Mouse (Mus musculus) liver, embryonic 15.5 days (tissue): ENCODE measurements around the gene Nxt1. TPM values are rescaled to one million over a fixed set of nuclear protein-coding genes. Genes with fewer than 3 reads are reported as not detected.
A peak's percentile ranks its signal among the peaks of the same experiment; 100 is the strongest.

Experiments
- ATAC-seq: fragments of 200-750 bp; cut with Nextera tagmentation; 2 replicates; pipeline ENCODE4 v1.8.0; 2017; ENCODE audit warnings: moderate number of reproducible peaks, mild to moderate bottlenecking, moderate library complexity; ENCODE audit not compliant: insufficient read depth
- H3K27ac ChIP-seq: fragments of 300-500 bp; sonication (generic); replicated peaks from 2 replicates; pipeline ENCODE4 v1.5.1; 2015; ENCODE audit warnings: mild to moderate bottlenecking, inconsistent platforms
- H3K27me3 ChIP-seq: fragments of 300-500 bp; sonication (generic); 2 replicates; pipeline ENCODE4 v1.6.1; 2015; ENCODE audit warnings: mild to moderate bottlenecking, inconsistent platforms
- H3K36me3 ChIP-seq: fragments of 300-500 bp; sonication (generic); replicated peaks from 2 replicates; pipeline ENCODE4 v1.6.1; 2015; ENCODE audit warnings: moderate library complexity, mild to moderate bottlenecking, inconsistent platforms
- H3K4me1 ChIP-seq: fragments of 300-500 bp; sonication (generic); replicated peaks from 2 replicates; pipeline ENCODE4 v1.6.1; 2015; ENCODE audit warnings: inconsistent platforms
- H3K4me2 ChIP-seq: fragments of 300-500 bp; sonication (generic); 2 replicates; pipeline ENCODE4 v1.6.1; 2015; ENCODE audit warnings: moderate library complexity, mild to moderate bottlenecking, inconsistent platforms
- H3K4me3 ChIP-seq: fragments of 300-500 bp; sonication (generic); replicated peaks from 2 replicates; pipeline ENCODE4 v1.5.1; 2015; ENCODE audit warnings: mild to moderate bottlenecking, inconsistent platforms
- H3K9ac ChIP-seq: fragments of 300-500 bp; sonication (generic); 2 replicates; pipeline ENCODE4 v1.6.1; 2015; ENCODE audit warnings: moderate library complexity, mild to moderate bottlenecking, inconsistent platforms
- H3K9me3 ChIP-seq: fragments of 300-500 bp; sonication (generic); replicated peaks from 2 replicates; pipeline ENCODE4 v1.6.1; 2016; ENCODE audit warnings: inconsistent platforms
- WGBS: fragments of 180-500 bp; shearing (Covaris S2); methylation state at CpG from one replicate; pipeline ENCODE4 v1.1.7; 2015; ENCODE audit warnings: mixed read lengths; ENCODE audit not compliant: insufficient replicate concordance; 5-methylcytosine and 5-hydroxymethylcytosine counted together
- polyA plus RNA-seq: library from polyadenylated mRNA; unstranded; fragments of >200 nt; fragmentation: Nextera tagmentation; extraction: Ambion mirVana; gene quantifications from 2 replicates; pipeline ENCODE4 v1.2.1, GENCODE M21; 2015

The Nxt1 gene
- polyA plus RNA-seq, 1 experiment from 2014 or later = 51.8 TPM

- no peak overlapping the region for H3K27ac ChIP-seq
- no peaks in the 10 kb centered on the region for H3K4me1 ChIP-seq
- no peaks in the 10 kb centered on the region for H3K9me3 ChIP-seq
- H3K4me2 ChIP-seq = no peak overlapping the region
- no peak overlapping the region for H3K9ac ChIP-seq
- 0% methylated on average over 3 of the region's 3 CpGs for WGBS
- H3K36me3 ChIP-seq = no peaks in the 10 kb centered on the region
- H3K4me3 ChIP-seq = no peak overlapping the region
- no peak for ATAC-seq
- no peaks in the 10 kb centered on the region for H3K27me3 ChIP-seq
Measured at GRCm38 (mm10) chr2:148654961-148655360, 17.4 kb upstream of the Nxt1 start.

DNA sequence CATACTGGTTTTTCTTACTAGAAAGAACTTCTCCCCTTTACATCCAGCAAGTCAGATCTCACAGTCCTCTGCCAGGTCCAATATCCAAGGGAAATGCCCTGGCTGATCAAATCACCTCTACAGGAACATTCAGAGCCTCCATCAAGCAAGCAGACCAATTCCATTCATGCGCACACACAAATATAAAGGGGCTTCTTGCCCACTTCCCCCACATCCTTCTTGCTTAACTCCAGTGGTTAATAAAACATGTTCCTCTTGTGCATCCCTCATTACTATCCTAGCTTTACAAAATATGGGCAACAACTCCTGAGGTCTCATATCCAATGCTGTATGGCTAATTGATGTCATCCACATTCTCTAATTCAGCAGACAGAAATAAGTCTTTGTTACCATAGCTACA lies 8.9 kb upstream of the Nxt1 start:
- Histone ChIP-seq H3K27ac (no peak overlapping the region), H3K9ac (no peak overlapping the region), H3K4me2 (no peak overlapping the region), H3K36me3 (no peaks in the 10 kb centered on the region), H3K4me3 (no peak overlapping the region), H3K4me1 (no peaks in the 10 kb centered on the region), H3K9me3 (no peaks in the 10 kb centered on the region), H3K27me3 (peaks cover 13% of the 10 kb centered on the region)
- 54% methylated on average over 1 of the region's 1 CpGs for WGBS
- ATAC-seq = no peak

- H3K4me1 ChIP-seq = peaks cover 74% of the 10 kb centered on the region
- peak overlapping the region; percentile 52; the same call in 1 of the 2 replicates for H3K27ac ChIP-seq
- no peaks in the 10 kb centered on the region for H3K27me3 ChIP-seq
- peak overlapping the region; percentile 42 for H3K4me2 ChIP-seq
- peaks cover 42% of the 10 kb centered on the region for H3K36me3 ChIP-seq
- no peaks in the 10 kb centered on the region for H3K9me3 ChIP-seq
- WGBS = 59% methylated on average over 26 of the region's 26 CpGs
- H3K9ac ChIP-seq = no peak overlapping the region
- peak overlapping the region; percentile 38 for H3K4me3 ChIP-seq
- ATAC-seq = no peak
Measured at GRCm38 (mm10) chr2:148677801-148678200, 5.4 kb downstream of the Nxt1 start.

GRCm38 (mm10) chr2:148679346-148679745 lies 6.9 kb downstream of the Nxt1 start:
- Histone ChIP-seq H3K27me3 (no peaks in the 10 kb centered on the region), H3K4me2 (peak overlapping the region; percentile 91), H3K27ac (peak overlapping the region; percentile 86), H3K9me3 (no peaks in the 10 kb centered on the region), H3K36me3 (peaks cover 46% of the 10 kb centered on the region), H3K4me3 (no peak overlapping the region), H3K4me1 (peaks cover 72% of the 10 kb centered on the region), H3K9ac (no peak overlapping the region)
- 43% methylated on average over 9 of the region's 9 CpGs for WGBS
- no peak for ATAC-seq

DNA sequence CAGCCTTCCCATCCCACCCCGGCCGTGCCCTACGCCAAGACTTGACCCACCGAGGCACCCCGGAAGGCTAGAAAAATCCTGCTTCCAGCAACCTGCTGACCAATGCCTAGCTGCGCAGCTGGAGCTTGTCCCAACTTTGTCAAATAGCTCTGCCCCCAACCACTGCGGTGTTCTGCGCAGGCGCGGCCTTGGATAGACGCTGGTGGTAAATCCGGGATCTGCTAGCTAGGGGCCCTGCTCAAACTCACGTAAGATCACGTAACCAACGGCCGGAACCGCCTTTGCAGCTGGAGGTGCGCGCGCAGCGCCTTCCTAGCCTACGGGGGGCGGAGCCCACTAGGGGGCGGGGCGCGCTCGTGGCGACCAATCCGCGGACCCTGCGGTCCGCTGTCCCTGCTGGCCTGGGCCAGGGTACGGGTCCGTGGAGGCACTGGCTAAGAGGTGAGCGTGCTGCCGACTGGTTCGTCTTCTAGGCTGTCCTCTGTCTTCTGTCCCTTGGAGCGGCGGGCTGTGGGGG lies 8.4 kb downstream of the Nxt1 start, which contains the start of gene Gzf1:
Gene Gzf1 (plus strand): TSS at position 249 of the 517 bp plus-strand sequence.
- Histone ChIP-seq H3K4me3 (peak within 1 kb of the TSS; percentile 84), H3K4me1 (peaks cover 74% of the 10 kb centered on the region), H3K4me2 (peak within 1 kb of the TSS; percentile 91), H3K36me3 (peaks cover 40% of the 10 kb centered on the region), H3K9me3 (no peaks in the 10 kb centered on the region), H3K27me3 (no peaks in the 10 kb centered on the region), H3K9ac (peak within 1 kb of the TSS; percentile 84), H3K27ac (peak within 1 kb of the TSS; percentile 86)
- 0% methylated on average over 39 of the region's 39 CpGs for WGBS
- peak; percentile 93 for ATAC-seq

- peaks cover 35% of the 10 kb centered on the region for H3K36me3 ChIP-seq
- peak overlapping the region; percentile 78 for H3K27ac ChIP-seq
- 8% methylated on average over 17 of the region's 17 CpGs for WGBS
- no peaks in the 10 kb centered on the region for H3K27me3 ChIP-seq
- peak; percentile 63 for ATAC-seq
- H3K4me1 ChIP-seq = peaks cover 69% of the 10 kb centered on the region
- peak overlapping the region; percentile 91 for H3K4me2 ChIP-seq
- peak overlapping the region; percentile 84 for H3K4me3 ChIP-seq
- H3K9ac ChIP-seq = peak overlapping the region; percentile 84
- no peaks in the 10 kb centered on the region for H3K9me3 ChIP-seq
Measured at GRCm38 (mm10) chr2:148681461-148681891, 9.1 kb downstream of the Nxt1 start.

DNA sequence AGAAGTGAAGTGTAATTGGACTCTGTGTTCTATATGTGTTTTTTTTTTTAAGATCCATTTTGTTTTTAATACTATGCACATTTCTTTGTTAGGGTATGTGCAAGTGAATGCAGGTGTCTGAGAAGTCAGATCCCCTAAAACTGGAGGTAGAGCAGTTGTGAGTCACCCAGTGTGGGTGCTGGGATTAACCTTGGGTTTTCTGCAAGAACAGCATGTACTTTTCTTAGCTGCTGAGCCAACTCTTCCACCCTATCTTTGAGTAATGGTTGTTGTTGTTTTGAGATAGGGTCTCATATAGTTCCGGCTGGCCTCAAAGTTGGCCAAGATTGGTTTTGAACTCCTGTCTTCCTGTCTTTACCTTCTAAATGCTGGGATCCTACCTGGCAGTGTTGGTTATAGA lies 10.6 kb downstream of the Nxt1 start:
- no peak overlapping the region for H3K27ac ChIP-seq
- 0 out of 2 replicates have a peak overlapping the region, but pooled peaks have one; percentile 1 for H3K4me2 ChIP-seq

GRCm38 (mm10) chr2:148684972-148685371 lies 12.6 kb downstream of the Nxt1 start:
- Histone ChIP-seq H3K9me3 (no peaks in the 10 kb centered on the region), H3K4me3 (no peak overlapping the region), H3K27me3 (no peaks in the 10 kb centered on the region), H3K9ac (no peak overlapping the region), H3K4me1 (peaks cover 41% of the 10 kb centered on the region), H3K4me2 (no peak overlapping the region), H3K36me3 (peaks cover 37% of the 10 kb centered on the region), H3K27ac (peak overlapping the region; percentile 53)
- no peak for ATAC-seq
- 68% methylated on average over 2 of the region's 2 CpGs for WGBS

More for the DNA sequence above, 10.6 kb downstream of the Nxt1 start:
- H3K9ac ChIP-seq = no peak overlapping the region
- H3K27me3 ChIP-seq = no peaks in the 10 kb centered on the region
- ATAC-seq = no peak
- H3K36me3 ChIP-seq = peaks cover 27% of the 10 kb centered on the region
- no peaks in the 10 kb centered on the region for H3K9me3 ChIP-seq
- WGBS = 64% methylated on average over 1 of the region's 1 CpGs
- no peak overlapping the region for H3K4me3 ChIP-seq
- peaks cover 59% of the 10 kb centered on the region for H3K4me1 ChIP-seq

GRCm38 (mm10) chr2:148685709-148686108 lies 13.3 kb downstream of the Nxt1 start:
- Histone ChIP-seq H3K4me1 (peaks cover 35% of the 10 kb centered on the region), H3K9me3 (no peaks in the 10 kb centered on the region), H3K4me2 (peak overlapping the region; percentile 8; the same call in 1 of the 2 replicates), H3K4me3 (no peak overlapping the region), H3K27ac (peak overlapping the region; percentile 53; the same call in 1 of the 2 replicates), H3K9ac (no peak overlapping the region), H3K27me3 (no peaks in the 10 kb centered on the region), H3K36me3 (peaks cover 42% of the 10 kb centered on the region)
- no peak for ATAC-seq
- WGBS = 62% methylated on average over 3 of the region's 3 CpGs

DNA sequence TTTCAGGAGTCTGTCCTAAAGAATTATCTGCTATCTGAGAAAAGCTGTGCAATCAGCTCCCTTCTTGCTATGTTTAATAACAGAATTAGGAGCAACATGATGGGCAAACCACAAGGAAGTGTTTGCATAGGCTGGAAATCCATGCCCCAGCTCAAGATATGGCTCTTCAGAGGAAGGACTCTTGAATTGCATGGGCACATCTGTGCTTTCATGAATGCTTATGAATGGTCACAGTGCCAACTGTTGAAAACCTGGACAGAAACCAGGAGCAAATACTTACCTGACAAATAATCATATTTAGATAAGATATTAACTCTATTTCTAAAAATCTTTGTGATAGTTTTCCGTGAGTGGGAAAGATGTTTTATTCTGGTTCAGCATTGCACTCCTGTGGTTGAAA lies 14.5 kb downstream of the Nxt1 start:
- ATAC-seq = no peak

DNA sequence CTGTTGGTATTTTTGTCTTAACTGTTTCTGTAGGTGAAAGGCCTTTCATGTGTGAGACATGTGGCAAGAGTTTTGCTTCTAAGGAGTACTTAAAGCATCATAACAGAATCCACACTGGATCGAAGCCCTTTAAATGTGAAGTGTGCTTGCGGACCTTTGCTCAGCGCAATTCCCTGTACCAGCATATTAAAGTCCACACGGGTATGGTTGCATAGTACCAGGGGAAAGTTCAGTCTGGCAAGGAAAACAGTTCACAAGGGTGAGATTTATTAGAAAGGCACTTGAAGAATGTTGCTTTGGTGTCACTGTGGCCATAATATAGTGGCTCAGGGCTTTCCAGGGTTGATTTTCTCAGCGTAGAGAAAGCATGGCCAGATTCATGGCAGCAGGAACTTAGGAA lies 15.6 kb downstream of the Nxt1 start:
- H3K36me3 ChIP-seq = peaks cover 61% of the 10 kb centered on the region

More for the DNA sequence above, 14.5 kb downstream of the Nxt1 start:
- H3K4me1 ChIP-seq = peaks cover 27% of the 10 kb centered on the region
- no peak overlapping the region for H3K4me3 ChIP-seq
- no peak overlapping the region for H3K4me2 ChIP-seq
- H3K9ac ChIP-seq = no peak overlapping the region
- no peaks in the 10 kb centered on the region for H3K9me3 ChIP-seq
- H3K27ac ChIP-seq = no peak overlapping the region
- peaks cover 53% of the 10 kb centered on the region for H3K36me3 ChIP-seq
- WGBS = 77% methylated on average over 1 of the region's 1 CpGs
- no peaks in the 10 kb centered on the region for H3K27me3 ChIP-seq

More for the DNA sequence above, 15.6 kb downstream of the Nxt1 start:
- ATAC-seq = no peak
- H3K4me2 ChIP-seq = no peak overlapping the region
- no peaks in the 10 kb centered on the region for H3K9me3 ChIP-seq
- no peak overlapping the region for H3K4me3 ChIP-seq
- WGBS = 82% methylated on average over 5 of the region's 5 CpGs
- H3K9ac ChIP-seq = no peak overlapping the region
- H3K4me1 ChIP-seq = peaks cover 18% of the 10 kb centered on the region
- H3K27ac ChIP-seq = no peak overlapping the region
- H3K27me3 ChIP-seq = no peaks in the 10 kb centered on the region
